Mouse (Mus musculus) layer of hippocampus, adult 8-10 months (tissue): ENCODE data around the gene 2310039H08Rik. TPM values are rescaled to one million over a fixed set of nuclear protein-coding genes. Genes with fewer than 3 reads are reported as not detected.
"Not testable (repeated sequence)": the region's sequence is repeated elsewhere in the genome, so short reads cannot be mapped to it uniquely, and the experiment has no call there.

ENCODE experiments used
- DNase-seq, 2 experiments: peaks; one replicate each; pipeline ENCODE4 v3.0.0; 2022; ENCODE audit warnings: low spot score in 2 of 2
- total RNA-seq, 4 experiments: library from RNA; stranded (reverse); gene quantifications; 2 replicates each; pipeline ENCODE4 v1.2.4; 2022

The 2310039H08Rik gene
- total RNA-seq, 4 experiments from 2014 or later = 7.3 to 9.2 (median 8.7) TPM

- no peak for DNase-seq
Measured at GRCm38 (mm10) chr17:46758753-46759152, 13.7 kb upstream of the 2310039H08Rik start.

GRCm38 (mm10) chr17:46763544-46763943 is 8.9 kb upstream of the 2310039H08Rik start, which contains the start of gene Ptcra:
Ptcra (minus strand) TSS chr17:46763712.
- no peak for DNase-seq

GRCm38 (mm10) chr17:46764916-46765315 is 7.5 kb upstream of the 2310039H08Rik start:
- peak in 1 of 2 experiments; percentile 60 for DNase-seq

- no peak for DNase-seq
Measured at GRCm38 (mm10) chr17:46767868-46768267, 4.6 kb upstream of the 2310039H08Rik start.

GRCm38 (mm10) chr17:46770546-46770945 is 1.9 kb upstream of the 2310039H08Rik start:
- DNase-seq = no peak

- DNase-seq = no peak
Measured at GRCm38 (mm10) chr17:46771025-46771424, 1.4 kb upstream of the 2310039H08Rik start.

GRCm38 (mm10) chr17:46771616-46772015 is 819 bp upstream of the 2310039H08Rik start:
- no peak for DNase-seq

GRCm38 (mm10) chr17:46772038-46772403 is 414 bp upstream of the 2310039H08Rik start:
- DNase-seq = no peak

GRCm38 (mm10) chr17:46773278-46774130 is 1.1 kb downstream of the 2310039H08Rik start:
- DNase-seq = no peak

- DNase-seq = no peak
Measured at GRCm38 (mm10) chr17:46774131-46774472, 1.7 kb downstream of the 2310039H08Rik start.

- DNase-seq = no peak
Measured at GRCm38 (mm10) chr17:46775070-46775469, 2.6 kb downstream of the 2310039H08Rik start.

- DNase-seq = no peak
Measured at GRCm38 (mm10) chr17:46776087-46776486, 3.7 kb downstream of the 2310039H08Rik start.

GRCm38 (mm10) chr17:46781876-46782275 is 9.4 kb downstream of the 2310039H08Rik start:
- no peak for DNase-seq

- DNase-seq = peak; percentile 86
Measured at GRCm38 (mm10) chr17:46782341-46783221, 10.1 kb downstream of the 2310039H08Rik start, which contains the start of gene Rpl7l1. Rpl7l1 (minus strand) TSS chr17:46782672.

- no peak for DNase-seq
Measured at GRCm38 (mm10) chr17:46783222-46783565, 10.8 kb downstream of the 2310039H08Rik start.

- no peak for DNase-seq
Measured at GRCm38 (mm10) chr17:46786952-46787351, 14.5 kb downstream of the 2310039H08Rik start.

GRCm38 (mm10) chr17:46787974-46788373 is 15.5 kb downstream of the 2310039H08Rik start:
- DNase-seq = not testable (repeated sequence)

GRCm38 (mm10) chr17:46792963-46793362 is 20.5 kb downstream of the 2310039H08Rik start:
- DNase-seq = no peak

- DNase-seq = no peak
Measured at GRCm38 (mm10) chr17:46796743-46797142, 24.3 kb downstream of the 2310039H08Rik start.

GRCm38 (mm10) chr17:46797386-46797785 is 25.0 kb downstream of the 2310039H08Rik start:
- DNase-seq = no peak

- DNase-seq = no peak
Measured at GRCm38 (mm10) chr17:46799680-46800079, 27.2 kb downstream of the 2310039H08Rik start.

- DNase-seq = no peak
Measured at GRCm38 (mm10) chr17:46801761-46802160, 29.3 kb downstream of the 2310039H08Rik start.
